Mouse (Mus musculus) small intestine, adult 2 months (tissue): ENCODE measurements around the gene Zc3h14.

Experiments used
- CTCF ChIP-seq: fragments of 200-500 bp; IDR thresholded peaks from 2 replicates; pipeline ENCODE4 v1.5.1; 2012; ENCODE audit warnings: low read depth, mild to moderate bottlenecking, control low read depth, inconsistent platforms, low read length, moderate library complexity, mixed read lengths; ENCODE audit not compliant: insufficient replicate concordance, insufficient read length; ENCODE audit errors: extremely low read depth
- POLR2A ChIP-seq: fragments of 200-500 bp; IDR thresholded peaks from 2 replicates; pipeline ENCODE4 v1.6.1; 2012; ENCODE audit warnings: low read depth, mild to moderate bottlenecking, control low read depth, inconsistent platforms, low read length, moderate library complexity

GRCm38 (mm10) chr12:98720628-98721027, 26.1 kb upstream of the Zc3h14 start:
- no peak for TF ChIP-seq CTCF
- TF ChIP-seq POLR2A, result no peak
